Mouse (Mus musculus) intestine, embryonic 15.5 days (tissue): ENCODE data around the gene St6galnac3. TPM values are rescaled to one million over a fixed set of nuclear protein-coding genes. Genes with fewer than 3 reads are reported as not detected.

Experiments used
- ATAC-seq: fragments of 200-750 bp; cut with Nextera tagmentation; 2 replicates; pipeline ENCODE4 v1.8.0; 2017; ENCODE audit warnings: moderate TSS enrichment, moderate library complexity
- H3K27ac ChIP-seq: fragments of 300-500 bp; sonication (generic); 2 replicates; pipeline ENCODE4 v1.5.1; 2015; ENCODE audit warnings: mild to moderate bottlenecking, inconsistent platforms
- H3K27me3 ChIP-seq: fragments of 300-500 bp; sonication (generic); replicated peaks from 2 replicates; pipeline ENCODE4 v1.6.1; 2015; ENCODE audit warnings: inconsistent platforms
- H3K36me3 ChIP-seq: fragments of 300-500 bp; sonication (generic); 2 replicates; pipeline ENCODE4 v1.6.1; 2015; ENCODE audit warnings: inconsistent platforms
- H3K4me1 ChIP-seq: fragments of 300-500 bp; sonication (generic); replicated peaks from 2 replicates; pipeline ENCODE4 v1.6.1; 2015; ENCODE audit warnings: inconsistent platforms
- H3K4me2 ChIP-seq: fragments of 300-500 bp; sonication (generic); replicated peaks from 2 replicates; pipeline ENCODE4 v1.6.1; 2015; ENCODE audit warnings: mild to moderate bottlenecking, inconsistent platforms
- H3K4me3 ChIP-seq: fragments of 300-500 bp; sonication (generic); replicated peaks from 2 replicates; pipeline ENCODE4 v1.5.1; 2015; ENCODE audit warnings: inconsistent platforms
- H3K9ac ChIP-seq: fragments of 300-500 bp; sonication (generic); 2 replicates; pipeline ENCODE4 v1.6.1; 2015; ENCODE audit warnings: inconsistent platforms
- H3K9me3 ChIP-seq: fragments of 300-500 bp; sonication (generic); 2 replicates; pipeline ENCODE4 v1.6.1; 2016; ENCODE audit warnings: inconsistent platforms
- WGBS: fragments of 180-500 bp; shearing (Covaris S2); methylation state at CpG from one replicate; pipeline ENCODE4 v1.1.7; 2015; 5-methylcytosine and 5-hydroxymethylcytosine counted together
- polyA plus RNA-seq: library from polyadenylated mRNA; unstranded; fragments of >200 nt; fragmentation: Nextera tagmentation; extraction: Ambion mirVana; gene quantifications from 2 replicates; pipeline ENCODE4 v1.2.1, GENCODE M21; 2015

St6galnac3 gene
- polyA plus RNA-seq, 1 experiment from 2014 or later: 34.5 TPM

DNA sequence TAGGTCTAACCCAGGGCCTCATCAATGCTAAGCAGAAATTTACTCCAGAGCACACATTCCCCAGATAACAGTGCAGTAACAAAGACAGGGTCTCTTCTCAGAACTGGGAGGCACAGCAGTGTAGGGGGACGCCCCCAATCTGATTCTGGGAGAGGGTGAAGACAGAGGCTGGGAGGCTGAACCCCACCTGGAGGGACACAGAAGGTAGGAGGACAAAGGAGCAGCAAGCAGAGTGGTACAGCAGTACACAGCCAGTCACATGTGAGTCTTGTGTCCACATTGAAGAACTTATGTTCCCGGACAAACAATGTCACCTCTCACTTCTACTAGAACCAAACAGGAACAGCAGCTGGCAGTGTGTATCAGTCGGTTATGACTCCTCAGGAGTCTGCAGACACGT is 131.0 kb downstream of the St6galnac3 start:
- H3K27me3 ChIP-seq: no peaks in the 10 kb centered on the region
- WGBS: 61% methylated on average over 4 of the region's 4 CpGs
- H3K9ac ChIP-seq: no peak overlapping the region
- no peaks in the 10 kb centered on the region for H3K4me1 ChIP-seq
- H3K27ac ChIP-seq: no peak overlapping the region
- no peak for ATAC-seq
- H3K36me3 ChIP-seq: no peaks in the 10 kb centered on the region
- no peak overlapping the region for H3K4me3 ChIP-seq
- H3K9me3 ChIP-seq: no peaks in the 10 kb centered on the region
- H3K4me2 ChIP-seq: no peak overlapping the region

DNA sequence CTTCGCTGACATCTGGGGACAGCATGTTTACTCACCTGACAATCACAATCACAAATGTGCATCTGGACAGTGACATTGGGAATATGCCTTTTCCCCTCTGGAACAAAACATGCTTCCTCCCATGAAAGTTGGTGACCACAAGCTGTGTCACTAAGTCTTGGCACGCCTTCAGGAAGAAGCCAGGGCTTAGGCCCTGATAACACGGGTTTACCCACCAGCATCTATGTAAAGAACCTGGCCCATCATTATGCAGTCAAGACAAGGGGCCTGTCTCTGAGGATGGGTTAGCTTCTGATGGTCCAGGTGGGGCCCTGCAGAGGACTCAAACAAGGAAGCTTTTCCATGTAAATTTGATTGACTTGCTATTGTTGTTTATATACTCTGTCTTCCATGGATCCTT is 131.9 kb downstream of the St6galnac3 start:
- H3K4me1 ChIP-seq: no peaks in the 10 kb centered on the region
- 82% methylated on average over 3 of the region's 3 CpGs for WGBS
- H3K9me3 ChIP-seq: no peaks in the 10 kb centered on the region
- no peaks in the 10 kb centered on the region for H3K27me3 ChIP-seq
- H3K4me2 ChIP-seq: no peak overlapping the region
- H3K27ac ChIP-seq: no peak overlapping the region
- no peak overlapping the region for H3K4me3 ChIP-seq
- H3K36me3 ChIP-seq: no peaks in the 10 kb centered on the region
- no peak for ATAC-seq
- H3K9ac ChIP-seq: no peak overlapping the region

DNA sequence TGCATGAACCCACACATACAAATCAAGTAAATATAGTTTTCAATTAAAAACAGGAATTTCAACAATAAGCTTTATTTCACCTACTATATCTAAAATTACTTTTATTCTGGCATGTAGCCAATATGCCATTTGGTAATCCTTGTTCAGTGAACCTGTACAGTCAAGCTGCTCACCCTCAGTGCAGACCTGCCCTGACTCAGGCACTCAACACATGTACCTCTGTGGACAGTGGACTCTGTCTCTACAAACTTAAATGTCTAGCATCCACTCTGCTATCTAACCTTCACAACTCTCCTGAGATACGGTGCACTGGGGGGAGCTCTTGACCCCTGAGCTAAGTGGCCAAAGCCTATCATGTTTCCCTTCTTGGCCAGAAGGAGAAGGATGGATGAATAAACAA is 137.4 kb downstream of the St6galnac3 start:
- Histone ChIP-seq H3K4me3 (no peak overlapping the region), H3K27me3 (no peaks in the 10 kb centered on the region), H3K4me2 (no peak overlapping the region), H3K9me3 (no peaks in the 10 kb centered on the region), H3K36me3 (no peaks in the 10 kb centered on the region), H3K27ac (no peak overlapping the region), H3K4me1 (peaks cover 3% of the 10 kb centered on the region; the same call in 1 of the 2 replicates), H3K9ac (no peak overlapping the region)
- ATAC-seq: no peak
- WGBS: 29% methylated on average over 1 of the region's 1 CpGs

DNA sequence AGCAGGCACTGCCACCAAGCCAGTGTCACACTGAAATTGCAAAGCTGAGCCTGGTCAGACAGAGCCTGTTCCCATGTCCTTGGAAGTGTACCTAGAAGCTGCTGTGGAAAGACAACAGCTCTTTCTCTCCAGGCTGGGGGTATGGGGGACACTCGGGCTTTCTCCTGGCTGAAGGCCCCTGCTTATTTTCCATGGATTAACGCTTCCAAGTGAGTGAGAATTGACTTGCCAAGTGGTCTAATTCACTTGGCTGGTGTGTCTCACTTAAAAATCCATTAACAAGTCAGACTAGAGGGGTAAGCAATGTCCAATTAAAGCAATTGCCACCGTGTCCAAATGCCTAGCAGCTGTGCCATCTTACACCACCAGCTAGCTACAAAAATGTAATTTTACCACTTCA is 140.1 kb downstream of the St6galnac3 start:
- Histone ChIP-seq H3K27ac (no peak overlapping the region), H3K4me2 (no peak overlapping the region), H3K27me3 (no peaks in the 10 kb centered on the region), H3K4me3 (no peak overlapping the region), H3K36me3 (no peaks in the 10 kb centered on the region), H3K4me1 (peaks cover 8% of the 10 kb centered on the region; the same call in 1 of the 2 replicates), H3K9ac (no peak overlapping the region), H3K9me3 (no peaks in the 10 kb centered on the region)
- no peak for ATAC-seq
- 79% methylated on average over 3 of the region's 3 CpGs for WGBS

DNA sequence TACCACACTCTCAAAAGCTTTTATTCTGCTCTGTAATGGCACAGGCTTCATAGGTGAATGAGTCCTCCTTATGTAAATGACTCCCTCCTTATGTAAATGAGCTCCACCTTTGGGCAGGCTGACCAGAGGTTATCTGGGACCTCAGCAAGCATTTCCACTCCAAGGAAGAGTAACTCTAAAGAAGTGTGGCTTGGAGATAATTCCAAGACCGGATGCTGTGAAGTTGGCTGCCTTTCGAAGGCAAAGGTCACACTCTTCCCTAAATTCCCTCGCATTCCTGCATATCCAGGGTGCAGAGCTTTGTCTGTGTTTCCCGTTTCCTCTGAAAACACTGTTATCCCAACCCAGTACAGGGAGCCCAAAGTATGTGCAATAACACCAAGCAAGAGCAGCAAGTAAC is 142.9 kb downstream of the St6galnac3 start:
- Histone ChIP-seq H3K4me2 (no peak overlapping the region), H3K27ac (no peak overlapping the region), H3K4me1 (peaks cover 8% of the 10 kb centered on the region; the same call in 1 of the 2 replicates), H3K36me3 (no peaks in the 10 kb centered on the region), H3K4me3 (no peak overlapping the region), H3K9ac (no peak overlapping the region), H3K9me3 (no peaks in the 10 kb centered on the region), H3K27me3 (no peaks in the 10 kb centered on the region)
- ATAC-seq: no peak
- 31% methylated on average over 4 of the region's 4 CpGs for WGBS

DNA sequence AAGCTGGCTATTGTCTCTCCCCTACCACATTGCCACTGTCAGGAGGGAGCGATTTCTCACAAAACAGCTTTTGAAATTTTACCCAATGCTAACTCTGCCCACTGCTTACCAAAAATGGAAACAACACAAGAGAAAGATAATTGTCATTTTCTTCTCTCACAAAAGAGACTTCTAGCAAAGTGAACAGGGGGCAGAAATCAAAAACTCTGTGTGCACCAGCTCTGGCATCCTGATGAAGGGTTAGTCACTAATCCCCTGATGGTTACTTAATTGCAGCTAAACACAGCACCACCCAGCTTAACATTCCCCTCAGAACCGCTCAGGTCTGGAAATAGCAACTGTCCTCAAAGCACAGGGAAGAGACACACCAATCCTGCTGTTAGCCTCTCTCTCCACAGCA is 144.3 kb downstream of the St6galnac3 start:
- Histone ChIP-seq H3K9me3 (no peaks in the 10 kb centered on the region), H3K36me3 (no peaks in the 10 kb centered on the region), H3K9ac (no peak overlapping the region), H3K4me2 (no peak overlapping the region), H3K4me1 (0 out of 2 replicates have a peak, but pooled peaks cover 5% of the 10 kb centered on the region), H3K4me3 (no peak overlapping the region), H3K27me3 (no peaks in the 10 kb centered on the region), H3K27ac (no peak overlapping the region)
- ATAC-seq: no peak
- WGBS: 50% methylated on average over 2 of the region's 2 CpGs

DNA sequence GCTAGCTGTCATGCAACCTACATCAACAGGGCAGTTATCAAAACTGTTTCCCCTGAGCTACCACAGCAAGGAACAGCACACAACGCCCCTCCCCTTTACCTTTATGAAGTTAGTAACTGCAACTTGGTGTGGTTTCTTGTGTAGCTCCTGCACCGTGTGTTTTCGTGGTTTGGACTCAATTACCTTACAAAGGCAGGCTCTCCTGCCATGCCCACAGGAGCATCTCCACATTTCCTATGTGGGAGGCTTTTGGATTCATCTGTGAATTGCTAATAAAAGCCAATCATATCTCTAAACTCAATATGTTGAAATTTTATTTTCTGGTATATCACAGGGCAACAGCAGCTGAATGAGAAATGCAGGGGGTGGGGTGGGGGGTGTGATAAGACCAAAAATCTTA is 144.8 kb downstream of the St6galnac3 start:
- H3K27ac ChIP-seq: no peak overlapping the region
- H3K4me2 ChIP-seq: no peak overlapping the region
- H3K4me1 ChIP-seq: 0 out of 2 replicates have a peak, but pooled peaks cover 5% of the 10 kb centered on the region
- H3K9me3 ChIP-seq: no peaks in the 10 kb centered on the region
- H3K27me3 ChIP-seq: no peaks in the 10 kb centered on the region
- H3K9ac ChIP-seq: no peak overlapping the region
- H3K4me3 ChIP-seq: no peak overlapping the region
- WGBS: 90% methylated on average over 3 of the region's 3 CpGs
- no peaks in the 10 kb centered on the region for H3K36me3 ChIP-seq
- no peak for ATAC-seq

DNA sequence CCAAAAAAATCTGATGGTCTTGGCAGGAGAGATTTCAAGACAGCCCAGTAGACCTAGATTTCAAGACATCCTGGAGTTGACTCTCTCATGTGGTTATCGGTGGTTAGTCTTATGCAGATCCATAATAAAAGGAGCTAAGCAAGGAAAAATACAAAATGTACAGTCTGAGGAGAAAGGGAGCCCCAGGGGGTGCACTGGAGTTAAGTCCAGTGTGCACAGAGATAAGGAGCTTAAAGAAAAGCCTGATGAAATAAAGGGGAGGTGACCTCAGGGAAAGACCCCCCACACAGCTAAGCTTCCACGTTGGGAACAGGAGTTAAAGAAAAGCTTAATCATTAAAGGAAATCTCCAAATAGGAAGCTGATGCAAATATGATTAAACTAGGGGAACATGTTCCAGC is 147.7 kb downstream of the St6galnac3 start:
- H3K4me2 ChIP-seq: no peak overlapping the region
- WGBS: 72% methylated on average over 2 of the region's 2 CpGs
- no peaks in the 10 kb centered on the region for H3K27me3 ChIP-seq
- H3K9me3 ChIP-seq: no peaks in the 10 kb centered on the region
- no peaks in the 10 kb centered on the region for H3K36me3 ChIP-seq
- no peak overlapping the region for H3K9ac ChIP-seq
- no peak for ATAC-seq
- no peak overlapping the region for H3K4me3 ChIP-seq
- 0 out of 2 replicates have a peak, but pooled peaks cover 4% of the 10 kb centered on the region for H3K4me1 ChIP-seq
- H3K27ac ChIP-seq: no peak overlapping the region

DNA sequence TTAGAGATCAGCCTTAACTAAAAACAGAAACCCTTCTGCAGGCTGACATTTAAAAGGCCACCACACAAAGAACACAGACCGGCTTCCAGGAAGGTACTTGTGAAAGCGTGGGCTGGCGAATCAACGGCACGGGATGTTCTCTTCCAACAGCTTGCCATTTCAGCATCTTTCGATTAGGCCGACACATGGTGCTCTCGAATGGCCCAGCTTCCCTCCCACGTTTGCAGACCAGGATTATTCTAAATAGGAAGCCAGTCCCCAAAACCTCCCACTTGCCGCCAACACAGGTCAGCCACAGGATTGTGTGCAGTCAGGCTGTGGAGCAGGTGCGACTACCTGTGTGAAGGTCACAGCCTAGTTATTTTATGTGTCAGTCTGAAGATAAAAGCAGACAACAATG is 153.8 kb downstream of the St6galnac3 start:
- Histone ChIP-seq H3K36me3 (no peaks in the 10 kb centered on the region), H3K4me1 (no peaks in the 10 kb centered on the region), H3K9ac (no peak overlapping the region), H3K4me3 (no peak overlapping the region), H3K27ac (no peak overlapping the region), H3K27me3 (no peaks in the 10 kb centered on the region), H3K4me2 (no peak overlapping the region), H3K9me3 (no peaks in the 10 kb centered on the region)
- 90% methylated on average over 11 of the region's 11 CpGs for WGBS
- no peak for ATAC-seq

DNA sequence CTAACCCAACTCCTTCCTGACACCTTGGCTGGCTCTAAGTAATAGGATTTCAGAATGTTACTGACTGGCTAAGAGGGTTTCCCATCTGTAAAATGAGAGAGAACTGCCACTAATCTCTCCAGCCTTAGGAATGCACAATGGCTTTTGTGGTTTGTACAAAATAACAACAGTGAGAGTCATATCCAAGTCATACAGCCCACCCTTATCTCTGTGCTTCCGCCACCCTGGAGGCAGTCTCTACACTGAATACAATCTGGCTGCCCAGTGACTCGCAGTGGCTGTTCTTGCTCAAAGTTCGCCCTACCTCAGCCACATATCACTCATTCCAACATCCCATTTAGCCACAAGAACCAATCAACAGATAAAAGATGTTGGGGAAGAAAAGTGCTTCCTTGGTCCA is 156.2 kb downstream of the St6galnac3 start:
- Histone ChIP-seq H3K4me1 (no peaks in the 10 kb centered on the region), H3K9ac (no peak overlapping the region), H3K9me3 (no peaks in the 10 kb centered on the region), H3K4me3 (no peak overlapping the region), H3K27me3 (no peaks in the 10 kb centered on the region), H3K27ac (no peak overlapping the region), H3K36me3 (no peaks in the 10 kb centered on the region), H3K4me2 (no peak overlapping the region)
- 78% methylated on average over 3 of the region's 3 CpGs for WGBS
- no peak for ATAC-seq

DNA sequence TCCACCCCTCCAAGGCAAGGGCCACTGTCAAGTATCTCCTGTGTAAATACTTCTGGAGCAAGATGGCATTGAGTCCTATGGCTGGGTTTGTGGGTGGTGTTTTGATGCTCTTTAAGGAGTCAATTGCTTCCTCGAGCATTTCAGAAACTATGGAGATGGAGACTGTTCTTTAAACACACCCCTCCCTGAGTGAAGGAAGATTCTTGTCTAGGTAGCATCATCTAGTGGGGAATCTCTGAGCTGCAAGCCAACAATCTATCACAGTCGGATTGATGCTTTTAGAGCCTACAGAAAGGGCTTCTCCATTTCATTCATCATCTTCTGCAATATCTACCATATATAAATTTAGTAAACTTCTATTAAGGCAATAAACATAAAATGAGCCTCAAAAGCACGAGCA is 157.1 kb downstream of the St6galnac3 start:
- Histone ChIP-seq H3K9me3 (no peaks in the 10 kb centered on the region), H3K4me3 (no peak overlapping the region), H3K9ac (no peak overlapping the region), H3K36me3 (no peaks in the 10 kb centered on the region), H3K27me3 (no peaks in the 10 kb centered on the region), H3K4me2 (no peak overlapping the region), H3K4me1 (no peaks in the 10 kb centered on the region), H3K27ac (no peak overlapping the region)
- 66% methylated on average over 3 of the region's 3 CpGs for WGBS
- ATAC-seq: no peak

DNA sequence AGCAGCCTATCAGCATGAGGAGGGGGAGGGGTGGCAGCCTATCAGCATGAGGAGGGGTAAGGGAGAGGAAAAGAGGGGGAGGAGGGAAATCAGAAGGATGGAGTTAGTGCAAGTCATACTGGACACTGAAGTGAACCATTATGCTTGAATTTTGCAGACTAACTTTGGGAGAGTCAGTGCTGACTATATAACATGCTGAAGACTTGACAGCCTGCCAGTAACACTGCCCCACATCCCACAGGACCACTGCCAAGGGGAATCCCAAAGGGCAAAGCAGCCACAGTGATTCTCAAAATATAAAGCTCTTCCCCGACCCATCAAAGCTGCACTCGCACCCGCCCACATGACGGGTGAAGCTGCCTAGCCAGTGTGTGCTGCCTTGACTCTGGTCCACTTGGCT is 157.5 kb downstream of the St6galnac3 start:
- H3K27ac ChIP-seq: no peak overlapping the region
- no peaks in the 10 kb centered on the region for H3K27me3 ChIP-seq
- no peak overlapping the region for H3K4me3 ChIP-seq
- H3K4me2 ChIP-seq: no peak overlapping the region
- no peaks in the 10 kb centered on the region for H3K36me3 ChIP-seq
- H3K4me1 ChIP-seq: no peaks in the 10 kb centered on the region
- 81% methylated on average over 4 of the region's 4 CpGs for WGBS
- H3K9me3 ChIP-seq: no peaks in the 10 kb centered on the region
- no peak for ATAC-seq
- no peak overlapping the region for H3K9ac ChIP-seq

DNA sequence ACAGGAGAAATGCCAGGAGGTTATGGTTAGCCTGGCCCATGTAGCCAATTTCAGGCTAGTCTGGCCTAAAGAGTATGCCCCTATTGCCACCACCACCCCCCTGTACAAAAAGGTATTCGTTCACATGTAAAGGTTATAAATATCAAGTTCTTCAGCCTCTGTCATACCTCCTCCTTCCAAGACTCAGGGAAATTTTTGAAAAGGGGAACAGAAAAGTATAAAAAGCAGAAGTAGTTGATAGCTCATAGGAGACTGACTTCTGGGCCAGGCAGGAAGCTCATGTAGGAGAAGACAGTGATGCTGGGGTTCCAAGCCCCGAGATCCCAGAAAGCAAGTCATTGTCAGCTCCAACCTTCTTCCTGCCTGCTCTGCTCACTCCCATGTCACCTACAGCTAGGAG is 158.9 kb downstream of the St6galnac3 start:
- Histone ChIP-seq H3K9ac (no peak overlapping the region), H3K9me3 (no peaks in the 10 kb centered on the region), H3K4me2 (no peak overlapping the region), H3K4me1 (no peaks in the 10 kb centered on the region), H3K27me3 (no peaks in the 10 kb centered on the region), H3K36me3 (no peaks in the 10 kb centered on the region), H3K27ac (no peak overlapping the region), H3K4me3 (no peak overlapping the region)
- no peak for ATAC-seq
- WGBS: 85% methylated on average over 2 of the region's 2 CpGs
